Mouse (Mus musculus): ENCODE results near the gene Wiz.

- TF ChIP-seq POLR2AphosphoS2 (IDR thresholded peaks at IDR 0.05; ENCODE audit: insufficient read length, low read depth) = no peak
- no peak for TF ChIP-seq USF1 (IDR thresholded peaks at IDR 0.05; ENCODE audit: low read depth)
- no peak for TF ChIP-seq E2F4 (IDR thresholded peaks at IDR 0.05; ENCODE audit: insufficient read depth)
Measured at GRCm38 (mm10) chr17:32317708-32318107, 71.5 kb downstream of the Wiz start.

Measured in myocyte (in vitro differentiated cells).